Mouse (Mus musculus): Measurements from ENCODE around the gene Kif26a.

GRCm38 (mm10) chr12:112150011-112150410, 4.0 kb downstream of the Kif26a start:
- TF ChIP-seq POLR2A (IDR thresholded peaks at IDR 0.05; ENCODE audit: insufficient read length, low read depth) (no peak), POLR2AphosphoS2 (IDR thresholded peaks at IDR 0.05; ENCODE audit: insufficient read length, low read depth) (no peak), MAX (IDR thresholded peaks at IDR 0.05; ENCODE audit: low read depth) (no peak), E2F4 (IDR thresholded peaks at IDR 0.05; ENCODE audit: insufficient read depth) (no peak)

Measured in myocyte (in vitro differentiated cells).